Mouse (Mus musculus): ENCODE results near the gene Ywhae. TPM values are rescaled to one million over a fixed set of nuclear protein-coding genes. Genes with fewer than 3 reads are reported as not detected.
A peak's percentile ranks its signal among the peaks of the same experiment; 100 is the strongest.
"Not testable (repeated sequence)": the region's sequence is repeated elsewhere in the genome, so short reads cannot be mapped to it uniquely, and the experiment has no call there.

The Ywhae gene
- 470 and 493 TPM in 2 replicates for total RNA-seq (2014; fragmentation: Nextera tagmentation)
- total RNA-seq (2017) = 364 and 374 TPM in 2 replicates

- peak; percentile 85 for ATAC-seq (replicated peaks; ENCODE audit: poor library complexity, severe bottlenecking)
Measured at GRCm38 (mm10) chr11:75732434-75733226, at the start of gene Ywhae. Ywhae (plus strand) TSS chr11:75732869.

- ATAC-seq (replicated peaks; ENCODE audit: poor library complexity, severe bottlenecking) = no peak
Measured at GRCm38 (mm10) chr11:75684462-75684861, 48.2 kb upstream of the Ywhae start.

- ATAC-seq (replicated peaks; ENCODE audit: poor library complexity, severe bottlenecking) = no peak
Measured at GRCm38 (mm10) chr11:75684956-75685355, 47.7 kb upstream of the Ywhae start.

- ATAC-seq (replicated peaks; ENCODE audit: poor library complexity, severe bottlenecking) = 0 out of 2 replicates have a peak, but pooled peaks have one; percentile 27
Measured at GRCm38 (mm10) chr11:75687343-75687993, 45.2 kb upstream of the Ywhae start.

- no peak for ATAC-seq (replicated peaks; ENCODE audit: poor library complexity, severe bottlenecking)
Measured at GRCm38 (mm10) chr11:75688132-75688531, 44.5 kb upstream of the Ywhae start.

- ATAC-seq (replicated peaks; ENCODE audit: poor library complexity, severe bottlenecking) = no peak
Measured at GRCm38 (mm10) chr11:75689977-75690376, 42.7 kb upstream of the Ywhae start.

- no peak for ATAC-seq (replicated peaks; ENCODE audit: poor library complexity, severe bottlenecking)
Measured at GRCm38 (mm10) chr11:75691047-75691446, 41.6 kb upstream of the Ywhae start.

GRCm38 (mm10) chr11:75693570-75693969 lies 39.1 kb upstream of the Ywhae start:
- ATAC-seq (replicated peaks; ENCODE audit: poor library complexity, severe bottlenecking) = no peak

- ATAC-seq (replicated peaks; ENCODE audit: poor library complexity, severe bottlenecking) = not testable (repeated sequence)
Measured at GRCm38 (mm10) chr11:75697464-75697863, 35.2 kb upstream of the Ywhae start.

- no peak for ATAC-seq (replicated peaks; ENCODE audit: poor library complexity, severe bottlenecking)
Measured at GRCm38 (mm10) chr11:75700557-75700956, 32.1 kb upstream of the Ywhae start.

GRCm38 (mm10) chr11:75702761-75703160 lies 29.9 kb upstream of the Ywhae start:
- ATAC-seq (replicated peaks; ENCODE audit: poor library complexity, severe bottlenecking) = no peak

GRCm38 (mm10) chr11:75703748-75704147 lies 28.9 kb upstream of the Ywhae start:
- no peak for ATAC-seq (replicated peaks; ENCODE audit: poor library complexity, severe bottlenecking)

GRCm38 (mm10) chr11:75713949-75714348 lies 18.7 kb upstream of the Ywhae start:
- ATAC-seq (replicated peaks; ENCODE audit: poor library complexity, severe bottlenecking) = peak; percentile 37; the same call in 1 of the 2 replicates

- no peak for ATAC-seq (replicated peaks; ENCODE audit: poor library complexity, severe bottlenecking)
Measured at GRCm38 (mm10) chr11:75715556-75715955, 17.1 kb upstream of the Ywhae start.

- ATAC-seq (replicated peaks; ENCODE audit: poor library complexity, severe bottlenecking) = no peak
Measured at GRCm38 (mm10) chr11:75716661-75717325, 15.9 kb upstream of the Ywhae start.

- no peak for ATAC-seq (replicated peaks; ENCODE audit: poor library complexity, severe bottlenecking)
Measured at GRCm38 (mm10) chr11:75722339-75722738, 10.3 kb upstream of the Ywhae start.

- peak; percentile 50; the same call in 1 of the 2 replicates for ATAC-seq (replicated peaks; ENCODE audit: poor library complexity, severe bottlenecking)
Measured at GRCm38 (mm10) chr11:75727168-75727567, 5.5 kb upstream of the Ywhae start.

GRCm38 (mm10) chr11:75727659-75728058 lies 5.0 kb upstream of the Ywhae start:
- not testable (repeated sequence) for ATAC-seq (replicated peaks; ENCODE audit: poor library complexity, severe bottlenecking)

- ATAC-seq (replicated peaks; ENCODE audit: poor library complexity, severe bottlenecking) = peak; percentile 18
Measured at GRCm38 (mm10) chr11:75733227-75733940, 715 bp downstream of the Ywhae start.
